Mouse (Mus musculus) myocyte (in vitro differentiated cells): ENCODE results near the gene Mboat2. TPM values are rescaled to one million over a fixed set of nuclear protein-coding genes. Genes with fewer than 3 reads are reported as not detected.

Source experiments
- H3K27me3 ChIP-seq: one replicate; pipeline ENCODE4 v1.6.1; 2011; ENCODE audit not compliant: control insufficient read depth, insufficient read depth, insufficient read length
- H3K36me3 ChIP-seq: one replicate; pipeline ENCODE4 v1.6.1; 2011; ENCODE audit not compliant: control insufficient read depth, insufficient read depth
- H3K4me2 ChIP-seq: one replicate; pipeline ENCODE4 v1.6.1; 2011; ENCODE audit warnings: low read depth, control low read depth
- H3K4me3 ChIP-seq: one replicate; pipeline ENCODE4 v1.5.1; 2011; ENCODE audit warnings: mild to moderate bottlenecking, control low read depth, moderate library complexity
- H3K79me2 ChIP-seq: one replicate; pipeline ENCODE4 v1.6.1; 2011; ENCODE audit not compliant: control insufficient read depth, insufficient read depth
- H3ac ChIP-seq: one replicate; pipeline ENCODE4 v1.6.1; 2011; ENCODE audit not compliant: control insufficient read depth, insufficient read length
- CEBPB ChIP-seq: IDR thresholded peaks from 2 replicates; pipeline ENCODE4 v1.6.1; 2011; ENCODE audit warnings: mild to moderate bottlenecking, moderate library complexity; ENCODE audit not compliant: poor library complexity, insufficient read depth, severe bottlenecking
- E2F4 ChIP-seq: IDR thresholded peaks from one replicate; pipeline ENCODE4 v1.6.1; 2011; ENCODE audit warnings: mild to moderate bottlenecking, control low read depth, moderate library complexity; ENCODE audit not compliant: insufficient read depth
- MAX ChIP-seq: IDR thresholded peaks from one replicate; pipeline ENCODE4 v1.6.1; 2011; ENCODE audit warnings: low read depth, mild to moderate bottlenecking, control low read depth
- MYOD1 ChIP-seq, 3 experiments: IDR thresholded peaks; one replicate each; pipeline ENCODE4 v1.6.1; 2011; ENCODE audit warnings: control low read depth in 2 of 3, low read depth in 2 of 3, mild to moderate bottlenecking in 2 of 3, moderate library complexity in 1 of 3; ENCODE audit not compliant: insufficient read length in 2 of 3, control insufficient read depth in 1 of 3
- MYOG ChIP-seq, 3 experiments: IDR thresholded peaks; one replicate each; pipeline ENCODE4 v1.6.1; 2011; ENCODE audit warnings: control low read depth in 2 of 3, low read depth in 2 of 3, mild to moderate bottlenecking in 2 of 3; ENCODE audit not compliant: insufficient read length in 2 of 3, control insufficient read depth in 1 of 3, insufficient read depth in 1 of 3
- POLR2A ChIP-seq: IDR thresholded peaks from one replicate; pipeline ENCODE4 v1.6.1; 2011; ENCODE audit warnings: low read depth, mild to moderate bottlenecking, control low read depth, moderate library complexity; ENCODE audit not compliant: insufficient read length
- POLR2AphosphoS2 ChIP-seq: IDR thresholded peaks from one replicate; pipeline ENCODE4 v1.6.1; 2011; ENCODE audit warnings: low read depth, control low read depth; ENCODE audit not compliant: insufficient read length
- REST ChIP-seq: IDR thresholded peaks from one replicate; pipeline ENCODE4 v1.6.1; 2011; ENCODE audit warnings: mild to moderate bottlenecking, control low read depth, moderate library complexity; ENCODE audit not compliant: insufficient read depth, insufficient read length
- SRF ChIP-seq: IDR thresholded peaks from one replicate; pipeline ENCODE4 v1.6.1; 2011; ENCODE audit warnings: low read depth; ENCODE audit not compliant: control insufficient read depth, insufficient read length
- TCF12 ChIP-seq: IDR thresholded peaks from one replicate; pipeline ENCODE4 v1.6.1; 2011; ENCODE audit warnings: mild to moderate bottlenecking, control low read depth; ENCODE audit not compliant: poor library complexity, insufficient read depth, severe bottlenecking
- TCF3 ChIP-seq: IDR thresholded peaks from one replicate; pipeline ENCODE4 v1.6.1; 2011; ENCODE audit warnings: low read depth, control low read depth; ENCODE audit not compliant: insufficient read length
- USF1 ChIP-seq: IDR thresholded peaks from one replicate; pipeline ENCODE4 v1.6.1; 2011; ENCODE audit warnings: low read depth, mild to moderate bottlenecking, control low read depth, moderate library complexity
- polyA plus RNA-seq: library from polyadenylated mRNA; unstranded; fragments of >200 nt; fragmentation: generic; extraction: Trizol; gene quantifications from one replicate; pipeline ENCODE4 v1.2.1, GENCODE M21; 2012; ENCODE audit warnings: missing spikeins

Gene Mboat2
- polyA plus RNA-seq, 1 experiment, result 16.9 TPM

DNA sequence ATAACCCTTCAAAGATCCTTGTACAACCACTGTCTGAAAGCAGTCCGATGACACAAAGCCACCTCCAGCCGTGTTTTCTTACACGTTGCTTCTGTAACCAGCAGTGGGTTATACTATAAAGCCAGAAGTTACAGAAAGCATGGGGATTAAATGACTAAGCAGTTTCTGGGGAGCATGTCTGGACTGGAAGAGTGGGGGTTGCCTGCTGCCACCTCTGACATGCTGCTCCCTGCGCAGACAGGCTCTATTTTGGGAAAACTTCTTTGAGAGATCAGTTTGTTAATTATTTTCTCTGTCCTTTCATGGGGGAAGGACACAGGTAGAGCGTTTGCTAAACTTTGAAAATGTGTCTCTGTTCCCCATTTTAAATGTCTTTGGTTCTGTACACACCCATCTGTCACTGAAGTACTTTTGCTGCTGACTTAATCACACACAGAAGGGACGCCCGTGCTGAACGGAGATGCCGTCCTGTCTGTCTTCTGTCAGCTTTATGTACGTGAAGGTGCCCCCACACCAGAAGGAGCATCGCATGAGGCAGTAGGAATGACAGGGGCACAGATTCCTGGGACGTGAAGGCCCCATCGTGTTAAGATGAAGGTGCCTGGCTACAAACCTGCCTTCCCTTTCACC lies 132.8 kb downstream of the Mboat2 start:
- peak overlapping the region; percentile 3 for H3K4me2 ChIP-seq

DNA sequence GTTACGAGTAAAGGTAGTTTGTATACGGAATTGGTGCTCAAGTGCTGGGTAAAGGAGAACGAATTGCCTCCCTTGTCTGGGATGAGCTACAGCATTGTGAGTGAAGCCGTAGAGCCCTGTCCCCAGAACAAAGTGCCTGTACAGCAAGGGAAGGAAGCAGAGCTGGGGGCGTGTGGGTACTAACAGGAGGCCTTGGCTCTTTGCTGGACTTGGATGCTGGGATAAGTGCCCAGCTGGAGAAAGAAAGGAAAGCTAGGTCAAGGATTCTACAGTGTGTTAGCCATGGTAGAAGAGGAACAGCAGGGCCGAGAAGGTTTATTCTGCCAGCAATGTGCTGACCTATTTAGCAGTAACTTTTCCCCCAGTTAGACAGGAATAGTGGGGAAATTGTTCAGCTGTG lies 134.7 kb downstream of the Mboat2 start:
- no peak overlapping the region for H3K4me3 ChIP-seq
- no peak overlapping the region for H3K4me2 ChIP-seq
- no peaks in the 10 kb centered on the region for H3K79me2 ChIP-seq
- H3K36me3 ChIP-seq, result no peaks in the 10 kb centered on the region
- TF ChIP-seq TCF12 (no peak), USF1 (no peak), REST (no peak), POLR2AphosphoS2 (no peak), MYOD1 (IDR thresholded peaks at IDR 0.05; ENCODE audit: control insufficient read depth in 1 of 3, insufficient read length in 2 of 3, low read depth in 2 of 3) (no peak), POLR2A (no peak), TCF3 (no peak), CEBPB (no peak), MAX (no peak), E2F4 (no peak), SRF (no peak), MYOG (IDR thresholded peaks at IDR 0.05; ENCODE audit: control insufficient read depth in 1 of 3, insufficient read depth in 1 of 3, insufficient read length in 2 of 3, low read depth in 2 of 3) (no peak)
- H3ac ChIP-seq, result no peak overlapping the region
- H3K27me3 ChIP-seq, result no peaks in the 10 kb centered on the region

More for the DNA sequence above, 132.8 kb downstream of the Mboat2 start:
- no peak overlapping the region for H3ac ChIP-seq
- no peaks in the 10 kb centered on the region for H3K79me2 ChIP-seq
- no peak overlapping the region for H3K4me3 ChIP-seq
- TF ChIP-seq E2F4 (no peak), TCF12 (no peak), MYOG (IDR thresholded peaks at IDR 0.05; ENCODE audit: control insufficient read depth in 1 of 3, insufficient read depth in 1 of 3, insufficient read length in 2 of 3, low read depth in 2 of 3) (no peak), CEBPB (no peak), MYOD1 (IDR thresholded peaks at IDR 0.05; ENCODE audit: control insufficient read depth in 1 of 3, insufficient read length in 2 of 3, low read depth in 2 of 3) (no peak), POLR2A (no peak), POLR2AphosphoS2 (no peak), USF1 (no peak), SRF (no peak), REST (no peak), MAX (no peak)
- no peaks in the 10 kb centered on the region for H3K27me3 ChIP-seq
- no peaks in the 10 kb centered on the region for H3K36me3 ChIP-seq

DNA sequence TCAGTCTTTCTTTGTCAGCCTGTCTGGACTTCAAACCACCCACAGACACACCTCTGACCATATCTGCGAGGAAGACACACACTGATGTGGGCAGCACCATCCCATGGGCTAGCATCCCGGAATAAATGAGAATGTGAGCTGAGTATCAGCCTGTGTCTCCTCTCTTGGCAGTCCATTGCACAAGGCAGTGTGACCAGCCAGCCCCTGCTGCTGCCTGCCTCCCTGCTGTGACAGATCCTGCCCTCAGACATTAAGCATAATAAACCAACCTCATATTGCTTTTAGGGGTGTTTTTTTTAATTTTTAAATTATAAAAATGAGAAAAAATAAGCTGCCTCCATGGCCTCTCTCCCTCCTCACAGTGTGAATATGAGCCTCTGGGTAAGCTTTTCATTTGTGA lies 135.4 kb downstream of the Mboat2 start:
- no peaks in the 10 kb centered on the region for H3K36me3 ChIP-seq
- no peak overlapping the region for H3K4me3 ChIP-seq
- no peak overlapping the region for H3K4me2 ChIP-seq
- no peaks in the 10 kb centered on the region for H3K27me3 ChIP-seq
- no peak for TF ChIP-seq TCF3
- TF ChIP-seq E2F4, result no peak
- TF ChIP-seq POLR2AphosphoS2, result no peak
- no peak for TF ChIP-seq CEBPB
- TF ChIP-seq MYOD1 (IDR thresholded peaks at IDR 0.05; ENCODE audit: control insufficient read depth in 1 of 3, insufficient read length in 2 of 3, low read depth in 2 of 3), result no peak
- no peak for TF ChIP-seq TCF12
- no peak for TF ChIP-seq REST
- no peak for TF ChIP-seq MAX
- no peak for TF ChIP-seq SRF
- no peak for TF ChIP-seq USF1
- no peak for TF ChIP-seq MYOG (IDR thresholded peaks at IDR 0.05; ENCODE audit: control insufficient read depth in 1 of 3, insufficient read depth in 1 of 3, insufficient read length in 2 of 3, low read depth in 2 of 3)
- TF ChIP-seq POLR2A, result no peak
- H3ac ChIP-seq, result no peak overlapping the region
- H3K79me2 ChIP-seq, result no peaks in the 10 kb centered on the region

- no peak for TF ChIP-seq POLR2AphosphoS2
- peak in 2 of 3 experiments; percentile 19 to 75 for TF ChIP-seq MYOG (IDR thresholded peaks at IDR 0.05; ENCODE audit: control insufficient read depth in 1 of 3, insufficient read depth in 1 of 3, insufficient read length in 2 of 3, low read depth in 2 of 3)
- TF ChIP-seq MYOD1 (IDR thresholded peaks at IDR 0.05; ENCODE audit: control insufficient read depth in 1 of 3, insufficient read length in 2 of 3, low read depth in 2 of 3), result peak in 2 of 3 experiments; percentile 76 to 78
- Histone ChIP-seq H3K79me2 (peaks cover 12% of the 10 kb centered on the region), H3K27me3 (no peaks in the 10 kb centered on the region), H3K4me3 (no peak overlapping the region), H3K36me3 (no peaks in the 10 kb centered on the region), H3K4me2 (peak overlapping the region; percentile 46), H3ac (no peak overlapping the region)
Observed at GRCm38 (mm10) chr12:24971490-24972200, 141.0 kb downstream of the Mboat2 start.
